Mouse (Mus musculus): ENCODE measurements around the gene Sox5. TPM values are rescaled to one million over a fixed set of nuclear protein-coding genes. Genes with fewer than 3 reads are reported as not detected.
A peak's percentile ranks its signal among the peaks of the same experiment; 100 is the strongest.

Gene Sox5
- total RNA-seq, 2 experiments from 2014 or later = 4.9 to 7.1 TPM

- ATAC-seq (replicated peaks; ENCODE audit: low FRiP score, poor library complexity, severe bottlenecking) = no peak
Observed at GRCm38 (mm10) chr6:143859535-143859934, 922.2 kb downstream of the Sox5 start.

GRCm38 (mm10) chr6:143858551-143858950, 923.2 kb downstream of the Sox5 start:
- no peak for ATAC-seq (replicated peaks; ENCODE audit: low FRiP score, poor library complexity, severe bottlenecking)

- no peak for ATAC-seq (replicated peaks; ENCODE audit: low FRiP score, poor library complexity, severe bottlenecking)
Observed at GRCm38 (mm10) chr6:143857376-143857775, 924.4 kb downstream of the Sox5 start.

GRCm38 (mm10) chr6:143855421-143855820, 926.4 kb downstream of the Sox5 start:
- ATAC-seq (replicated peaks; ENCODE audit: low FRiP score, poor library complexity, severe bottlenecking) = no peak

- ATAC-seq (replicated peaks; ENCODE audit: low FRiP score, poor library complexity, severe bottlenecking) = no peak
Observed at GRCm38 (mm10) chr6:143854031-143854430, 927.7 kb downstream of the Sox5 start.

- no peak for ATAC-seq (replicated peaks; ENCODE audit: low FRiP score, poor library complexity, severe bottlenecking)
Observed at GRCm38 (mm10) chr6:143845761-143846160, 936.0 kb downstream of the Sox5 start.

GRCm38 (mm10) chr6:143844701-143844970, 937.1 kb downstream of the Sox5 start:
- ATAC-seq (replicated peaks; ENCODE audit: low FRiP score, poor library complexity, severe bottlenecking) = no peak

GRCm38 (mm10) chr6:143843933-143844700, 937.7 kb downstream of the Sox5 start:
- peak; percentile 64 for ATAC-seq (replicated peaks; ENCODE audit: low FRiP score, poor library complexity, severe bottlenecking)

- peak; percentile 84 for ATAC-seq (replicated peaks; ENCODE audit: low FRiP score, poor library complexity, severe bottlenecking)
Observed at GRCm38 (mm10) chr6:143841954-143842353, 939.8 kb downstream of the Sox5 start.

GRCm38 (mm10) chr6:143841109-143841638, 940.6 kb downstream of the Sox5 start:
- no peak for ATAC-seq (replicated peaks; ENCODE audit: low FRiP score, poor library complexity, severe bottlenecking)

- ATAC-seq (replicated peaks; ENCODE audit: low FRiP score, poor library complexity, severe bottlenecking) = no peak
Observed at GRCm38 (mm10) chr6:143838384-143839076, 943.2 kb downstream of the Sox5 start.

- ATAC-seq (replicated peaks; ENCODE audit: low FRiP score, poor library complexity, severe bottlenecking) = no peak
Observed at GRCm38 (mm10) chr6:143835331-143835730, 946.4 kb downstream of the Sox5 start.

GRCm38 (mm10) chr6:143833986-143834385, 947.8 kb downstream of the Sox5 start:
- no peak for ATAC-seq (replicated peaks; ENCODE audit: low FRiP score, poor library complexity, severe bottlenecking)

- ATAC-seq (replicated peaks; ENCODE audit: low FRiP score, poor library complexity, severe bottlenecking) = peak; percentile 85
Observed at GRCm38 (mm10) chr6:143833182-143833558, 948.6 kb downstream of the Sox5 start.

- peak; percentile 74 for ATAC-seq (replicated peaks; ENCODE audit: low FRiP score, poor library complexity, severe bottlenecking)
Observed at GRCm38 (mm10) chr6:143832483-143833181, 949.1 kb downstream of the Sox5 start.

- ATAC-seq (replicated peaks; ENCODE audit: low FRiP score, poor library complexity, severe bottlenecking) = no peak
Observed at GRCm38 (mm10) chr6:143831246-143831645, 950.5 kb downstream of the Sox5 start.

GRCm38 (mm10) chr6:143830131-143830530, 951.6 kb downstream of the Sox5 start:
- ATAC-seq (replicated peaks; ENCODE audit: low FRiP score, poor library complexity, severe bottlenecking) = no peak

- no peak for ATAC-seq (replicated peaks; ENCODE audit: low FRiP score, poor library complexity, severe bottlenecking)
Observed at GRCm38 (mm10) chr6:143826786-143827185, 955.0 kb downstream of the Sox5 start.

- ATAC-seq (replicated peaks; ENCODE audit: low FRiP score, poor library complexity, severe bottlenecking) = no peak
Observed at GRCm38 (mm10) chr6:143825966-143826365, 955.8 kb downstream of the Sox5 start.

- ATAC-seq (replicated peaks; ENCODE audit: low FRiP score, poor library complexity, severe bottlenecking) = no peak
Observed at GRCm38 (mm10) chr6:143825086-143825485, 956.7 kb downstream of the Sox5 start.

GRCm38 (mm10) chr6:143788446-143788845, 993.3 kb downstream of the Sox5 start:
- ATAC-seq (replicated peaks; ENCODE audit: low FRiP score, poor library complexity, severe bottlenecking) = no peak
